Mouse (Mus musculus) neural tube, embryonic 12.5 days (tissue): ENCODE measurements around the gene Nav1. TPM values are rescaled to one million over a fixed set of nuclear protein-coding genes. Genes with fewer than 3 reads are reported as not detected.

ENCODE experiments used
- ATAC-seq: fragments of 200-750 bp; cut with Nextera tagmentation; 2 replicates; pipeline ENCODE4 v1.8.0; 2017; ENCODE audit warnings: low read depth, mild to moderate bottlenecking, moderate TSS enrichment, moderate library complexity; ENCODE audit not compliant: low FRiP score
- H3K27ac ChIP-seq: fragments of 300-500 bp; sonication (generic); 2 replicates; pipeline ENCODE4 v1.5.1; 2016
- H3K27me3 ChIP-seq: fragments of 300-500 bp; sonication (generic); replicated peaks from 2 replicates; pipeline ENCODE4 v1.6.1; 2016; ENCODE audit warnings: mild to moderate bottlenecking
- H3K36me3 ChIP-seq: fragments of 300-500 bp; sonication (generic); 2 replicates; pipeline ENCODE4 v1.6.1; 2016; ENCODE audit warnings: mild to moderate bottlenecking
- H3K4me1 ChIP-seq: fragments of 300-500 bp; sonication (generic); 2 replicates; pipeline ENCODE4 v1.6.1; 2016
- H3K4me2 ChIP-seq: fragments of 300-500 bp; sonication (generic); replicated peaks from 2 replicates; pipeline ENCODE4 v1.6.1; 2016; ENCODE audit warnings: mild to moderate bottlenecking
- H3K4me3 ChIP-seq: fragments of 300-500 bp; sonication (generic); 2 replicates; pipeline ENCODE4 v1.5.1; 2016
- H3K9ac ChIP-seq: fragments of 300-500 bp; sonication (generic); 2 replicates; pipeline ENCODE4 v1.6.1; 2016; ENCODE audit warnings: mild to moderate bottlenecking
- H3K9me3 ChIP-seq: fragments of 300-500 bp; sonication (generic); 2 replicates; pipeline ENCODE4 v1.6.1; 2016; ENCODE audit warnings: mild to moderate bottlenecking
- WGBS: fragments of 180-500 bp; shearing (Covaris S2); methylation state at CpG from one replicate; pipeline ENCODE4 v1.1.7; 2016; 5-methylcytosine and 5-hydroxymethylcytosine counted together
- polyA plus RNA-seq: library from polyadenylated mRNA; unstranded; fragments of >200 nt; fragmentation: Nextera tagmentation; extraction: Ambion mirVana; gene quantifications from 2 replicates; pipeline ENCODE4 v1.2.1, GENCODE M21; 2016

Gene Nav1
- polyA plus RNA-seq, 1 experiment from 2014 or later, result 29.9 TPM

GRCm38 (mm10) chr1:135462736-135463135 is 144.4 kb downstream of the Nav1 start:
- peaks cover 74% of the 10 kb centered on the region for H3K36me3 ChIP-seq
- H3K9me3 ChIP-seq, result no peaks in the 10 kb centered on the region
- H3K27ac ChIP-seq, result no peak overlapping the region
- H3K4me2 ChIP-seq, result no peak overlapping the region
- H3K27me3 ChIP-seq, result no peaks in the 10 kb centered on the region
- no peak for ATAC-seq
- 83% methylated on average over 8 of the region's 8 CpGs for WGBS
- no peak overlapping the region for H3K9ac ChIP-seq
- no peak overlapping the region for H3K4me3 ChIP-seq
- no peaks in the 10 kb centered on the region for H3K4me1 ChIP-seq

- 80% methylated on average over 4 of the region's 4 CpGs for WGBS
- Histone ChIP-seq H3K27me3 (no peaks in the 10 kb centered on the region), H3K27ac (no peak overlapping the region), H3K4me3 (no peak overlapping the region), H3K36me3 (peaks cover 71% of the 10 kb centered on the region), H3K4me2 (no peak overlapping the region), H3K9me3 (no peaks in the 10 kb centered on the region), H3K4me1 (no peaks in the 10 kb centered on the region), H3K9ac (no peak overlapping the region)
- no peak for ATAC-seq
These were observed 144.8 kb downstream of the Nav1 start for GRCm38 (mm10) chr1:135462304-135462703.

GRCm38 (mm10) chr1:135461097-135461730 is 145.9 kb downstream of the Nav1 start:
- Histone ChIP-seq H3K9me3 (no peaks in the 10 kb centered on the region), H3K27ac (no peak overlapping the region), H3K4me1 (no peaks in the 10 kb centered on the region), H3K9ac (no peak overlapping the region), H3K4me2 (no peak overlapping the region), H3K36me3 (peaks cover 71% of the 10 kb centered on the region), H3K4me3 (no peak overlapping the region), H3K27me3 (no peaks in the 10 kb centered on the region)
- WGBS, result 89% methylated on average over 3 of the region's 3 CpGs
- peak; percentile 29; the same call in 1 of the 2 replicates for ATAC-seq

- H3K4me1 ChIP-seq, result no peaks in the 10 kb centered on the region
- no peak overlapping the region for H3K4me2 ChIP-seq
- peaks cover 69% of the 10 kb centered on the region for H3K36me3 ChIP-seq
- no peaks in the 10 kb centered on the region for H3K27me3 ChIP-seq
- ATAC-seq, result no peak
- 93% methylated on average over 16 of the region's 16 CpGs for WGBS
- H3K9me3 ChIP-seq, result no peaks in the 10 kb centered on the region
- H3K4me3 ChIP-seq, result no peak overlapping the region
- no peak overlapping the region for H3K27ac ChIP-seq
- H3K9ac ChIP-seq, result no peak overlapping the region
These were observed 146.6 kb downstream of the Nav1 start for GRCm38 (mm10) chr1:135460521-135460920.

GRCm38 (mm10) chr1:135457860-135458259 is 149.2 kb downstream of the Nav1 start:
- Histone ChIP-seq H3K36me3 (peaks cover 66% of the 10 kb centered on the region), H3K4me2 (no peak overlapping the region)
- WGBS, result 94% methylated on average over 5 of the region's 5 CpGs

GRCm38 (mm10) chr1:135452259-135452658 is 154.8 kb downstream of the Nav1 start:
- H3K9me3 ChIP-seq, result no peaks in the 10 kb centered on the region
- no peak for ATAC-seq
- no peak overlapping the region for H3K4me2 ChIP-seq
- H3K27ac ChIP-seq, result no peak overlapping the region
- H3K4me3 ChIP-seq, result no peak overlapping the region
- no peaks in the 10 kb centered on the region for H3K27me3 ChIP-seq
- no peak overlapping the region for H3K9ac ChIP-seq
- H3K36me3 ChIP-seq, result peaks cover 81% of the 10 kb centered on the region
- no peaks in the 10 kb centered on the region for H3K4me1 ChIP-seq
- WGBS, result 81% methylated on average over 10 of the region's 10 CpGs

More at GRCm38 (mm10) chr1:135457860-135458259, 149.2 kb downstream of the Nav1 start:
- Histone ChIP-seq H3K4me3 (no peak overlapping the region), H3K27me3 (no peaks in the 10 kb centered on the region), H3K9me3 (no peaks in the 10 kb centered on the region), H3K4me1 (no peaks in the 10 kb centered on the region), H3K27ac (no peak overlapping the region), H3K9ac (no peak overlapping the region)
- no peak for ATAC-seq

GRCm38 (mm10) chr1:135451419-135451818 is 155.7 kb downstream of the Nav1 start:
- peaks cover 75% of the 10 kb centered on the region for H3K36me3 ChIP-seq
- H3K27ac ChIP-seq, result no peak overlapping the region
- no peak overlapping the region for H3K9ac ChIP-seq
- WGBS, result 92% methylated on average over 2 of the region's 2 CpGs
- H3K27me3 ChIP-seq, result no peaks in the 10 kb centered on the region
- no peak overlapping the region for H3K4me3 ChIP-seq
- H3K9me3 ChIP-seq, result no peaks in the 10 kb centered on the region
- ATAC-seq, result no peak
- H3K4me2 ChIP-seq, result no peak overlapping the region
- H3K4me1 ChIP-seq, result no peaks in the 10 kb centered on the region

- H3K27me3 ChIP-seq, result no peaks in the 10 kb centered on the region
- H3K27ac ChIP-seq, result no peak overlapping the region
- H3K9me3 ChIP-seq, result no peaks in the 10 kb centered on the region
- ATAC-seq, result no peak
- H3K4me2 ChIP-seq, result no peak overlapping the region
- whole genome bisulfite sequencing, result 91% methylated on average over 8 of the region's 8 CpGs
- no peak overlapping the region for H3K9ac ChIP-seq
- H3K4me1 ChIP-seq, result no peaks in the 10 kb centered on the region
- no peak overlapping the region for H3K4me3 ChIP-seq
- H3K36me3 ChIP-seq, result peaks cover 69% of the 10 kb centered on the region
These were observed 157.2 kb downstream of the Nav1 start for GRCm38 (mm10) chr1:135449876-135450275.

- Histone ChIP-seq H3K9me3 (no peaks in the 10 kb centered on the region), H3K27ac (no peak overlapping the region), H3K27me3 (no peaks in the 10 kb centered on the region), H3K4me1 (no peaks in the 10 kb centered on the region), H3K4me3 (no peak overlapping the region), H3K4me2 (no peak overlapping the region), H3K9ac (no peak overlapping the region), H3K36me3 (peaks cover 61% of the 10 kb centered on the region)
- no peak for ATAC-seq
- 95% methylated on average over 5 of the region's 5 CpGs for WGBS
These were observed 158.2 kb downstream of the Nav1 start for GRCm38 (mm10) chr1:135448940-135449339.

GRCm38 (mm10) chr1:135443506-135443905 is 163.6 kb downstream of the Nav1 start:
- Histone ChIP-seq H3K4me1 (no peaks in the 10 kb centered on the region), H3K27ac (no peak overlapping the region), H3K27me3 (no peaks in the 10 kb centered on the region), H3K4me3 (no peak overlapping the region), H3K9me3 (no peaks in the 10 kb centered on the region), H3K4me2 (no peak overlapping the region), H3K36me3 (peaks cover 61% of the 10 kb centered on the region), H3K9ac (no peak overlapping the region)
- 90% methylated on average over 12 of the region's 12 CpGs for WGBS
- no peak for ATAC-seq

- no peaks in the 10 kb centered on the region for H3K9me3 ChIP-seq
- ATAC-seq, result no peak
- no peak overlapping the region for H3K27ac ChIP-seq
- H3K9ac ChIP-seq, result no peak overlapping the region
- H3K36me3 ChIP-seq, result peaks cover 56% of the 10 kb centered on the region
- no peaks in the 10 kb centered on the region for H3K27me3 ChIP-seq
- no peak overlapping the region for H3K4me3 ChIP-seq
- H3K4me1 ChIP-seq, result no peaks in the 10 kb centered on the region
- 96% methylated on average over 3 of the region's 3 CpGs for WGBS
- H3K4me2 ChIP-seq, result no peak overlapping the region
These were observed 165.2 kb downstream of the Nav1 start for GRCm38 (mm10) chr1:135441861-135442260.

GRCm38 (mm10) chr1:135440986-135441385 is 166.1 kb downstream of the Nav1 start:
- Histone ChIP-seq H3K4me1 (no peaks in the 10 kb centered on the region), H3K27me3 (no peaks in the 10 kb centered on the region), H3K9ac (no peak overlapping the region), H3K27ac (no peak overlapping the region), H3K36me3 (peaks cover 54% of the 10 kb centered on the region), H3K4me3 (no peak overlapping the region), H3K9me3 (no peaks in the 10 kb centered on the region), H3K4me2 (no peak overlapping the region)
- WGBS, result 93% methylated on average over 6 of the region's 6 CpGs
- ATAC-seq, result no peak

GRCm38 (mm10) chr1:135438801-135439200 is 168.3 kb downstream of the Nav1 start:
- H3K27ac ChIP-seq, result no peak overlapping the region
- H3K36me3 ChIP-seq, result peaks cover 50% of the 10 kb centered on the region
- H3K4me2 ChIP-seq, result no peak overlapping the region
- H3K27me3 ChIP-seq, result no peaks in the 10 kb centered on the region
- no peaks in the 10 kb centered on the region for H3K4me1 ChIP-seq
- H3K9me3 ChIP-seq, result no peaks in the 10 kb centered on the region
- H3K9ac ChIP-seq, result no peak overlapping the region
- ATAC-seq, result no peak
- WGBS, result 86% methylated on average over 6 of the region's 6 CpGs
- no peak overlapping the region for H3K4me3 ChIP-seq
